Mouse (Mus musculus) ovary, postnatal 10 days (tissue): ENCODE results near the gene Dgkg.

Experiments used
- DNase-seq: peaks from one replicate; pipeline ENCODE4 v3.0.0; 2022; ENCODE audit warnings: low spot score

The Dgkg gene

GRCm38 (mm10) chr16:22497976-22498375 is 159.0 kb downstream of the Dgkg start:
- no peak for DNase-seq

- DNase-seq: no peak
Observed at GRCm38 (mm10) chr16:22495259-22495658, 161.8 kb downstream of the Dgkg start.

GRCm38 (mm10) chr16:22494815-22495214 is 162.2 kb downstream of the Dgkg start:
- DNase-seq: no peak

GRCm38 (mm10) chr16:22493396-22493795 is 163.6 kb downstream of the Dgkg start:
- no peak for DNase-seq

- DNase-seq: no peak
Observed at GRCm38 (mm10) chr16:22491446-22492166, 165.4 kb downstream of the Dgkg start.

GRCm38 (mm10) chr16:22483900-22484299 is 173.1 kb downstream of the Dgkg start:
- no peak for DNase-seq

GRCm38 (mm10) chr16:22479322-22479721 is 177.7 kb downstream of the Dgkg start:
- no peak for DNase-seq

GRCm38 (mm10) chr16:22471728-22472127 is 185.3 kb downstream of the Dgkg start:
- no peak for DNase-seq

- DNase-seq: no peak
Observed at GRCm38 (mm10) chr16:22469385-22469784, 187.6 kb downstream of the Dgkg start.

- DNase-seq: no peak
Observed at GRCm38 (mm10) chr16:22467111-22467510, 189.9 kb downstream of the Dgkg start.

- no peak for DNase-seq
Observed at GRCm38 (mm10) chr16:22466381-22466780, 190.6 kb downstream of the Dgkg start.

GRCm38 (mm10) chr16:22462220-22462619 is 194.8 kb downstream of the Dgkg start:
- DNase-seq: no peak

- DNase-seq: no peak
Observed at GRCm38 (mm10) chr16:22461728-22462127, 195.3 kb downstream of the Dgkg start.

GRCm38 (mm10) chr16:22460960-22461359 is 196.1 kb downstream of the Dgkg start:
- DNase-seq: no peak

- DNase-seq: no peak
Observed at GRCm38 (mm10) chr16:22452082-22452481, 204.9 kb downstream of the Dgkg start.

- no peak for DNase-seq
Observed at GRCm38 (mm10) chr16:22448093-22448492, 208.9 kb downstream of the Dgkg start.

- no peak for DNase-seq
Observed at GRCm38 (mm10) chr16:22444786-22445185, 212.2 kb downstream of the Dgkg start.

- no peak for DNase-seq
Observed at GRCm38 (mm10) chr16:22442202-22442601, 214.8 kb downstream of the Dgkg start.

- DNase-seq: no peak
Observed at GRCm38 (mm10) chr16:22441317-22441716, 215.7 kb downstream of the Dgkg start.

GRCm38 (mm10) chr16:22440269-22440668 is 216.8 kb downstream of the Dgkg start:
- DNase-seq: peak; percentile 23

GRCm38 (mm10) chr16:22439499-22440177 is 217.4 kb downstream of the Dgkg start, which contains the start of gene Etv5:
Gene Etv5, minus strand, starts transcription at chr16:22439719.
- peak; percentile 91 for DNase-seq

GRCm38 (mm10) chr16:22438441-22439373 is 218.3 kb downstream of the Dgkg start:
- peak; percentile 22 for DNase-seq
